Mouse (Mus musculus) c-Kit-positive CD71-positive TER-119-positive erythroid progenitor cells, embryonic 14.5 days (primary cell): ENCODE measurements around the gene 4833420G17Rik.
A peak's percentile ranks its signal among the peaks of the same experiment; 100 is the strongest.
"Not testable (repeated sequence)": the region's sequence is repeated elsewhere in the genome, so short reads cannot be mapped to it uniquely, and the experiment has no call there.

Experiments
- DNase-seq: peaks from one replicate; pipeline ENCODE4 v3.0.0-alpha.2; 2013; ENCODE audit warnings: low spot score

The 4833420G17Rik gene

GRCm38 (mm10) chr13:119462596-119463560 is at the start of gene 4833420G17Rik:
TSS of gene 4833420G17Rik (plus strand) at chr13:119462768.
- peak; percentile 91 for DNase-seq

GRCm38 (mm10) chr13:119413026-119413425 is 49.5 kb upstream of the 4833420G17Rik start:
- no peak for DNase-seq

- DNase-seq = no peak
Measured at GRCm38 (mm10) chr13:119418479-119418878, 44.1 kb upstream of the 4833420G17Rik start.

- DNase-seq = peak; percentile 30
Measured at GRCm38 (mm10) chr13:119430164-119430563, 32.4 kb upstream of the 4833420G17Rik start.

- DNase-seq = no peak
Measured at GRCm38 (mm10) chr13:119432041-119432440, 30.5 kb upstream of the 4833420G17Rik start.

- DNase-seq = no peak
Measured at GRCm38 (mm10) chr13:119434359-119434758, 28.2 kb upstream of the 4833420G17Rik start.

GRCm38 (mm10) chr13:119442244-119442643 is 20.3 kb upstream of the 4833420G17Rik start:
- peak; percentile 29 for DNase-seq

- no peak for DNase-seq
Measured at GRCm38 (mm10) chr13:119453563-119453962, 9.0 kb upstream of the 4833420G17Rik start.

- no peak for DNase-seq
Measured at GRCm38 (mm10) chr13:119455082-119455481, 7.5 kb upstream of the 4833420G17Rik start.

GRCm38 (mm10) chr13:119456342-119456741 is 6.2 kb upstream of the 4833420G17Rik start:
- DNase-seq = no peak

GRCm38 (mm10) chr13:119461900-119462595 is 520 bp upstream of the 4833420G17Rik start:
- no peak for DNase-seq

GRCm38 (mm10) chr13:119476631-119477030 is 14.1 kb downstream of the 4833420G17Rik start:
- no peak for DNase-seq

- no peak for DNase-seq
Measured at GRCm38 (mm10) chr13:119477789-119478188, 15.2 kb downstream of the 4833420G17Rik start.

GRCm38 (mm10) chr13:119487354-119487753 is 24.8 kb downstream of the 4833420G17Rik start:
- DNase-seq = no peak

- peak; percentile 73 for DNase-seq
Measured at GRCm38 (mm10) chr13:119487880-119488580, 25.5 kb downstream of the 4833420G17Rik start, which contains the start of the genes Tmem267 and 3110070M22Rik. TSS of gene Tmem267 (plus strand) at chr13:119488039. TSS of gene 3110070M22Rik (minus strand) at chr13:119488383.

- DNase-seq = not testable (repeated sequence)
Measured at GRCm38 (mm10) chr13:119492083-119492482, 29.5 kb downstream of the 4833420G17Rik start.

GRCm38 (mm10) chr13:119494938-119495337 is 32.4 kb downstream of the 4833420G17Rik start:
- DNase-seq = not testable (repeated sequence)
